Mouse (Mus musculus) ovary, postnatal 10 days (tissue): ENCODE data around the gene Tceal9.
"Not testable (repeated sequence)": the region's sequence is repeated elsewhere in the genome, so short reads cannot be mapped to it uniquely, and the experiment has no call there.

Experiments
- DNase-seq: peaks from one replicate; pipeline ENCODE4 v3.0.0; 2022; ENCODE audit warnings: low spot score

Gene Tceal9

GRCm38 (mm10) chrX:136270393-136271111 lies 25.7 kb downstream of the Tceal9 start:
- DNase-seq: not testable (repeated sequence)

GRCm38 (mm10) chrX:136274542-136274941 lies 29.7 kb downstream of the Tceal9 start:
- no peak for DNase-seq

- no peak for DNase-seq
Observed at GRCm38 (mm10) chrX:136275386-136275785, 30.5 kb downstream of the Tceal9 start.

- no peak for DNase-seq
Observed at GRCm38 (mm10) chrX:136277577-136277976, 32.7 kb downstream of the Tceal9 start.

GRCm38 (mm10) chrX:136278401-136278800 lies 33.5 kb downstream of the Tceal9 start:
- no peak for DNase-seq

- DNase-seq: no peak
Observed at GRCm38 (mm10) chrX:136279410-136279809, 34.5 kb downstream of the Tceal9 start.

- DNase-seq: no peak
Observed at GRCm38 (mm10) chrX:136290817-136291281, 46.0 kb downstream of the Tceal9 start.
